Mouse (Mus musculus) cerebellum, adult 11 months (tissue): ENCODE data around the gene Slc30a1.

Experiments used
- DNase-seq: peaks from one replicate; pipeline ENCODE4 v3.0.0; 2022

The Slc30a1 gene

DNA sequence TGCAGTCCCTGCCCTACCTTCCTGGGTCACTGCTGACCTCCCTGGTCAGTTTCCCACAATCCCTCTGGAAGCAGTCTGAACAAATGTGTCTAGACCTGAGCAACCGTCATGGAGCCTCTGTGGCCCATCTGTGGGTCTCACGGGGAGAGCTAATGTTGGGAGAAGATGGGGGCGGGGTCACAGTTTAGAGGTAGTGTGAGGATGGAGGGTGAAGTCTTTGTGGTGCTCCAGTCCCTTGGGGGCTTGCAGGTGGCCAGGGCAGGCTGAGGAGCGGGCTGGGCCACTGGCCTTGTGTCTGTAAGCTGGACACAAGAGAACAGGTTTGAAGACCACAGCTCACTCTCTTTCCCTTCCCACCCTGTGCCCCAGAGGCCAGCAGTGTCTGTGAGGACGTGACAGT lies 39.2 kb downstream of the Slc30a1 start:
- DNase-seq, result no peak

DNA sequence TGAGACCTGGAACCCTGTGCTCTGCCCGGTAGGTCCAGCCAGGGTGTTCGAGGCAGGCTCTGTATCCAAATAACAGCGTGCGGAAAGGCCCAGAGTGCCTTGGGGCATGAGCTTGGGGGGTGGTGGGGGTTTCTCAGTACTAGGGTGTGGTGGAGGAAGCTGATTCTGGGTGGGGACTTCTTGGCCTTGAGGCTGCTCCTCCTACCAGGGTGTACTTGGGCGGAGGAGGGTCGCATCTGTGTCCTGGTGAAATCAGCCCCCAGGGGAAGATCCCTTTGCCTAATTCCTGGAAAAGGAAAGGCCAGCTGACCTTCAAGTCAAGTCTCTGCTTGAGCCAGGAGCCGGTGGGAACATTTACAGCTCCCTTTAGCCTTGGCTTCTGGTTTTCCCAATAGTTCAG lies 39.7 kb downstream of the Slc30a1 start:
- DNase-seq, result no peak

DNA sequence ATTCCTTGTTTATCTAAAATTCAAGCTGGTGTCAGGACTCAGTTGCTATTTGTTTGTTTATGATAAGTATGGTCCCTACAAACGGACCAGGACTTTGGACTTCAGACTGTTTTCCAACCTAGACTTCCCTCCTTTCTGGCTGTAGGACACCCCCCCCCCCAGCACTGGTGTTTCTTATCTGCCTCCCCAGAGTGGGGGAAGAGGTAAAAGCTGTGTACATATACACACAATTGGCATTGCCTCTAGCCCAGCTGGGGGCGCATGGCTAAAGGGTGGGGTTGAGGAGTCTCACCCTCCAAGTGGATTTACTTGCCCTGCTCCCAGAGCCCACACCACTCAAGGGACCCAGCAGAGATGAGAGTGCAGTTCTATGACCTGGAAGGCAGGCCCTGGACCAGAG lies 40.3 kb downstream of the Slc30a1 start:
- DNase-seq, result no peak

DNA sequence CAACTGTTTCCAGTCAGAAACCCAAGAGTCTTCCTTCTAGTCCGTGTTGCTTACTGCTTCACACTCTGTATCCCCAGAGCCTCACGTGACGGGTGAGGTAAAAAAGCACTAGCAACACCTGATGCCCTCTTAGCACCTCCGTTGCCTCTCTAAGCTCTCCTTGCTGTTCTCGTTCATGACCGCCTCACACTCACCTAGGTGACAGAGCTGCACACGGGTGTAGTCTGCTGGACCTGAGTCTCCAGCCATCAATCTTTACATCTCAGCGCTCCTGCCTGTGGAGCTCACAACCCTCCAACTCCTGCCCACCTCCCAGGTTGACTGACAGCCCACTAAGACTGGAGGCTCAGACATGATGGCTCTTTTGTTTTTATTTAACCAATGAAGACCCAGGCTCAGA lies 41.2 kb downstream of the Slc30a1 start:
- no peak for DNase-seq

DNA sequence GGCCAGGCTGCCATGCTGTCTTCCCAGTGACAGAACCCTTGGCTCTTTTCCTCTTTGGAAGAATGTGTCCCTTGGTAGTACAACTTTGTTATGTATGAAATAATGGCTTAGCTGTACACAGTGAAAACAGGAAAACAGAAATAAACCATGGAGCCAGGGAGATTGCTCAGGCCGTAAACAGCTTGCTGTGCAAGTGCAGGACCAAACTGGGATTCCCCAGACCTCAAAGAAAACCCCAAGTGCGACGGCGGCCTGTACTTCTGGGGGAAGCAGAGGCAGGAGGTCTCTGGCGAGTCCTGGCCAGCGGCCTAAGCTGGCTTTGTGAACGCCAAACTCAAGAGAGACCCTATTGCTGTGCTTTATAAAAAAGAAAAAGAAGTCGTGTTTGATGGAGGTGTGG lies 42.0 kb downstream of the Slc30a1 start:
- DNase-seq, result no peak

DNA sequence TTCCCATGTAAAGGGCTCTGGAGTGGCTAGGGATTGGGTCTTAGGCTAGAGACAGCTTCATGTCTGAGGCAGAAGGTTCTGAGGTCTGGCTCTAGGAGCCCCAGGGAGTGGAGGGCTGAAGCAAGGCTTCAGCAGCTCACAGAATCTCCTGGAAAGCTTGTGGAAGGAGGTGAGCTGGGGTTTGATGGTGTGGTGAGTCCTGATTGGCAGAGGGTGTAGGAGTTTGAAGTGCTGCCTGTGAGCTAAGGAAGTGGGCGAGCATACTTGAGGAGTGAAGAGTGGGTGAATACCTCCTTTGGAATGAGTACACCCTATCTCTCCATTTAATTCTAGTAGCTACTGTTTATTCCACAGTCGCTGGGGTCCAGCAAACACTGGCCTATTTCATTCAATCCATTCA lies 44.0 kb downstream of the Slc30a1 start:
- DNase-seq, result no peak

DNA sequence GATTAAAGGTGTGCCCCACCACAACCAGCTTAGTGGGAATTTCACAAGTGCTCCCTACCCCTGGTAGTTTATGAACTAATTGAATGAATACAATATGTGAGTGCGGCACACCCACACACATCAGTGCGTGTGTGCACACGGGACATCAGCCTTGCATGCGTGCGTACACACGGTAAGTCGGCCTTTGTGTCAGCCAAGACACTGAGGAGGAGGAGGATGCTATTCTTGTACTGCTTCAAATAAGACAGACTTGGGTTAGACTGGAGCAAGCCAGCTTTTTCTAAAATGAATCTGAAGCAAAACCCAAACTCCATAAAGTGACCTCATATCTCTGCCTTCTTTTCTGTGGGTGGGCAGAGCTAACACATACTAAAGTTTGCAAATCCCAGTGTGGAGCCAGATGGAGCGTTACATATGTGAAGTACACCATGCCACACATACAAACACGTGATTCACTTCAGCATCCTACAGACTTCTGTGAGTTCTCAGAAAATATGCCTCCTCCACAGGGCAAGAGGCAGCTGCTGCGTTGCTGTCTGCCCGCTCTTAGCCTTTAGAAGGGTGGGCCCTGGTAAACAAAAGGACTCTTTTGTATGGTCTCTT lies 46.3 kb downstream of the Slc30a1 start:
- DNase-seq, result no peak

DNA sequence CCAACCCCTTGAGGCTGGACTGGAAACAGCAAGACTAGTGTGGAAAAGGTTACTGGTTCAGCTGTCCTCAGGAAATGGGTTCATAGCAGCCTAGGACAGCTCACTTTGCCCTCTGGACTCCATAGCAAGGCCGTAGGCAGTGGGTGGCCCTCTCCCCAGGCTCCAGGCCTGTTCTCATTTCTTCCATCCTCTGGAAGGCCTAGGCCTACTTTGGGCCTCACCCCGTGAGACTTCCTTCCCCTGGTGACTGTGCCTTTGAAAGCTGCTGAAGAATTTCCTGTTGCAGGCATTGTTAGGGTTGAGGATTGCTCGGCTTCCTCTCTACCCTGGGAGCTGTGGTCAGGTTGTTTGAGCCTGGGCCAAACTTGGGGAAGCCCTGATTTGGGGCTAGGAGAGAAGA lies 48.5 kb downstream of the Slc30a1 start:
- no peak for DNase-seq

DNA sequence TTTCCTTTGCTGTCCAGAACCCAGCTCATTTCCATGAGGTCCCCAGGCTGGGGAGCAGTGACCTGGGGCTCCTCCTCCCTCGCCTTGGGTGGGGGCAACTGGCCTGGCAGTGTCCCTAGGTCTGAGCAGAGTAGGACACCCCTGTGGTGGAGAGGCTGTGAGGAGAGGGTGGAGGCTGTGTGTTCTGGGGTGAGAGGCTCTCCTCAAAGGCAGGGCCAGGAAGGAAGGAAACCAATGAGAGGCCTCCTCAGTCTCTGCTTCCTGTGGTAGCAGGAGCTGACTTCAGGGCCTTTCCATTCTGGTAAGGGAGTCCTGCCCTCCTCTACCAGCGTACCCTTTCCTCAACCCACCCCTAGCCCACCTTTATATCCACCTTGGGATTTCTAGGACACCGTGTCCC lies 49.7 kb downstream of the Slc30a1 start:
- no peak for DNase-seq

DNA sequence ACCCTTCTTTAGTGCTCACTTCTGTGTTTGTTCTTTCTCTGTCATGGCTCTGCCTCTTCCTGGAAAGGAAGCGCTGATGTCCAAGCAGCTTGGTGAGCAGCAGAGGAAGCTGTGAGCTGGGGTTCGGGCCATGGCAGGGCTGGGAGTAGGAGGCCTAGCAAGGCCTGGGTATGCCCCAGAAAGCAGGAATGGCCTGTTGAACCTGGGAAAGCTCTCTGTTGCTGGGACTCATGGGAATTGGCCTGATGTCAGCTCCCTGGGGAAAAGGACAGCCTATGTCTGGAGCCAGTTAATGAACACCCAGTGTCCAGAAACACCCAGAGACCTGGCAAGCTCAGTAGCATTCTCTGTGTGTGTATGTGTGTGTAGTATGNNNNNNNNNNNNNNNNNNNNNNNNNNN lies 50.3 kb downstream of the Slc30a1 start:
- DNase-seq, result no peak

DNA sequence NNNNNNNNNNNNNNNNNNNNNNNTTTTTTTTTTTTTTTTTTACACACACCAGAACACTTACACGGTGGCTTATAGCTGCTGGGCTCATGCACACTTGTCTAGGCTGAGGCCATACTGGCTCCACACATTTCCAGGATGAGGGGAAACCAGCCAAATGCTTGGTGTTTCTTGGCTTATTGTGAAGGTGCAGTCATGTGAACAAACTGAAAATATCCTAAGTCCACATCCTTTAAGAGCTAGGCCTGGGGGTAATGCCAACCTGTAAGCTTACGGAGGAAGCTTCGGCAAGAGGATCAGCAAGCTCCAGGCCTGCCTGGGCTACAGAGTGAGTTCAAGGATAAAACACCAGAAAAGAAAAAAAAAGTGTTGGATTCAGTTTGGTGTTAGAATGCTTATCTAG lies 50.8 kb downstream of the Slc30a1 start:
- DNase-seq, result no peak

DNA sequence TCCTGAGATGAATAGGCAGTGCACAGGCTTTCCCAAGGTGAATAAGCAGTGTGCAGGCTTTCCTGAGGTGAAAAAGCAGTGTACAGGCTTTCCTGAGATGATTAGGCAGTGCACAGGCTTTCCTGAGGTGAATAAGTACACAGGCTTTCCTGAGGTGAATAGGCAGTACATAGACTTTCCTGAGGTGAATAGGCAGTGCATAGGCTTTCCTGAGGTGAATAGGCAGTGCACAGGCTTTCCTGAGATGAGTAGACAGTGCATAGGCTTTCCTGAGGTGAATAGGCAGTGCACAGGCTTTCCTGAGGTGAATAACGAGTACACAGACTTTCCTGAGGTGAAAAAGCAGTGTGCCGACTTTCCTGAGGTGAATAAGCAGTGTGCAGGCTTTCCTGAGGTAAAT lies 54.4 kb downstream of the Slc30a1 start:
- no peak for DNase-seq
